Mouse (Mus musculus) intestine, embryonic 15.5 days (tissue): ENCODE measurements around the gene Scrn2. TPM values are rescaled to one million over a fixed set of nuclear protein-coding genes. Genes with fewer than 3 reads are reported as not detected.

Experiments used
- ATAC-seq: fragments of 200-750 bp; cut with Nextera tagmentation; 2 replicates; pipeline ENCODE4 v1.8.0; 2017; ENCODE audit warnings: moderate TSS enrichment, moderate library complexity
- H3K27ac ChIP-seq: fragments of 300-500 bp; sonication (generic); 2 replicates; pipeline ENCODE4 v1.5.1; 2015; ENCODE audit warnings: mild to moderate bottlenecking, inconsistent platforms
- H3K27me3 ChIP-seq: fragments of 300-500 bp; sonication (generic); replicated peaks from 2 replicates; pipeline ENCODE4 v1.6.1; 2015; ENCODE audit warnings: inconsistent platforms
- H3K36me3 ChIP-seq: fragments of 300-500 bp; sonication (generic); 2 replicates; pipeline ENCODE4 v1.6.1; 2015; ENCODE audit warnings: inconsistent platforms
- H3K4me1 ChIP-seq: fragments of 300-500 bp; sonication (generic); replicated peaks from 2 replicates; pipeline ENCODE4 v1.6.1; 2015; ENCODE audit warnings: inconsistent platforms
- H3K4me2 ChIP-seq: fragments of 300-500 bp; sonication (generic); replicated peaks from 2 replicates; pipeline ENCODE4 v1.6.1; 2015; ENCODE audit warnings: mild to moderate bottlenecking, inconsistent platforms
- H3K4me3 ChIP-seq: fragments of 300-500 bp; sonication (generic); replicated peaks from 2 replicates; pipeline ENCODE4 v1.5.1; 2015; ENCODE audit warnings: inconsistent platforms
- H3K9ac ChIP-seq: fragments of 300-500 bp; sonication (generic); 2 replicates; pipeline ENCODE4 v1.6.1; 2015; ENCODE audit warnings: inconsistent platforms
- H3K9me3 ChIP-seq: fragments of 300-500 bp; sonication (generic); 2 replicates; pipeline ENCODE4 v1.6.1; 2016; ENCODE audit warnings: inconsistent platforms
- WGBS: fragments of 180-500 bp; shearing (Covaris S2); methylation state at CpG from one replicate; pipeline ENCODE4 v1.1.7; 2015; 5-methylcytosine and 5-hydroxymethylcytosine counted together
- polyA plus RNA-seq: library from polyadenylated mRNA; unstranded; fragments of >200 nt; fragmentation: Nextera tagmentation; extraction: Ambion mirVana; gene quantifications from 2 replicates; pipeline ENCODE4 v1.2.1, GENCODE M21; 2015

Gene Scrn2
- polyA plus RNA-seq, 1 experiment from 2014 or later: 18.1 TPM

- Histone ChIP-seq H3K27me3 (peaks cover 73% of the 10 kb centered on the region), H3K27ac (no peak overlapping the region), H3K4me3 (peak overlapping the region; percentile 51), H3K4me2 (peak overlapping the region; percentile 92), H3K9me3 (no peaks in the 10 kb centered on the region), H3K9ac (no peak overlapping the region), H3K4me1 (peaks cover 45% of the 10 kb centered on the region), H3K36me3 (no peaks in the 10 kb centered on the region)
- 3% methylated on average over 27 of the region's 27 CpGs for WGBS
- ATAC-seq: no peak
Observed at GRCm38 (mm10) chr11:97021121-97021765, 8.5 kb upstream of the Scrn2 start.

- Histone ChIP-seq H3K9ac (peak overlapping the region; percentile 58), H3K36me3 (no peaks in the 10 kb centered on the region), H3K27me3 (peaks cover 66% of the 10 kb centered on the region), H3K4me2 (peak overlapping the region; percentile 92), H3K4me3 (peak overlapping the region; percentile 51), H3K27ac (no peak overlapping the region), H3K4me1 (peaks cover 45% of the 10 kb centered on the region), H3K9me3 (no peaks in the 10 kb centered on the region)
- under 1% methylated on average over 50 of the region's 50 CpGs for WGBS
- peak; percentile 68 for ATAC-seq
Observed at GRCm38 (mm10) chr11:97021873-97022484, 7.8 kb upstream of the Scrn2 start.

GRCm38 (mm10) chr11:97024977-97025376, 4.8 kb upstream of the Scrn2 start:
- H3K4me1 ChIP-seq: peaks cover 24% of the 10 kb centered on the region
- 55% methylated on average over 10 of the region's 10 CpGs for WGBS
- no peaks in the 10 kb centered on the region for H3K36me3 ChIP-seq
- H3K4me3 ChIP-seq: no peak overlapping the region
- H3K4me2 ChIP-seq: no peak overlapping the region
- peaks cover 43% of the 10 kb centered on the region for H3K27me3 ChIP-seq
- H3K9ac ChIP-seq: no peak overlapping the region
- no peak overlapping the region for H3K27ac ChIP-seq
- H3K9me3 ChIP-seq: no peaks in the 10 kb centered on the region
- no peak for ATAC-seq

- peak; percentile 41 for ATAC-seq
- WGBS: 5% methylated on average over 17 of the region's 17 CpGs
- H3K27me3 ChIP-seq: peaks cover 35% of the 10 kb centered on the region
- H3K9ac ChIP-seq: peak overlapping the region; percentile 43
- peak overlapping the region; percentile 63 for H3K4me2 ChIP-seq
- peak overlapping the region; percentile 26 for H3K4me3 ChIP-seq
- H3K36me3 ChIP-seq: no peaks in the 10 kb centered on the region
- H3K4me1 ChIP-seq: peaks cover 32% of the 10 kb centered on the region
- H3K27ac ChIP-seq: peak overlapping the region; percentile 74
- no peaks in the 10 kb centered on the region for H3K9me3 ChIP-seq
Observed at GRCm38 (mm10) chr11:97025721-97026344, 3.9 kb upstream of the Scrn2 start.

- peak overlapping the region; percentile 71; the same call in 1 of the 2 replicates for H3K27ac ChIP-seq
Observed at GRCm38 (mm10) chr11:97030426-97030825, 688 bp downstream of the Scrn2 start.

GRCm38 (mm10) chr11:97031977-97032376, 2.2 kb downstream of the Scrn2 start:
- Histone ChIP-seq H3K9ac (no peak overlapping the region), H3K4me1 (peaks cover 9% of the 10 kb centered on the region), H3K4me3 (no peak overlapping the region), H3K36me3 (peaks cover 3% of the 10 kb centered on the region; the same call in 1 of the 2 replicates), H3K27ac (no peak overlapping the region), H3K27me3 (no peaks in the 10 kb centered on the region), H3K9me3 (no peaks in the 10 kb centered on the region), H3K4me2 (no peak overlapping the region)
- ATAC-seq: no peak
- 77% methylated on average over 12 of the region's 12 CpGs for WGBS

More at GRCm38 (mm10) chr11:97030426-97030825, 688 bp downstream of the Scrn2 start:
- H3K9ac ChIP-seq: peak overlapping the region; percentile 71
- WGBS: 16% methylated on average over 15 of the region's 15 CpGs
- peak; percentile 12 for ATAC-seq
- H3K27me3 ChIP-seq: no peaks in the 10 kb centered on the region
- H3K4me1 ChIP-seq: peaks cover 15% of the 10 kb centered on the region
- peak overlapping the region; percentile 68 for H3K4me3 ChIP-seq
- peaks cover 3% of the 10 kb centered on the region; the same call in 1 of the 2 replicates for H3K36me3 ChIP-seq
- H3K9me3 ChIP-seq: no peaks in the 10 kb centered on the region
- peak overlapping the region; percentile 89 for H3K4me2 ChIP-seq

- H3K9me3 ChIP-seq: no peaks in the 10 kb centered on the region
- 90% methylated on average over 4 of the region's 4 CpGs for WGBS
- no peak overlapping the region for H3K4me3 ChIP-seq
- no peak overlapping the region for H3K27ac ChIP-seq
- no peak overlapping the region for H3K4me2 ChIP-seq
- H3K36me3 ChIP-seq: peaks cover 3% of the 10 kb centered on the region; the same call in 1 of the 2 replicates
- no peaks in the 10 kb centered on the region for H3K27me3 ChIP-seq
- H3K4me1 ChIP-seq: peaks cover 9% of the 10 kb centered on the region
- no peak overlapping the region for H3K9ac ChIP-seq
- ATAC-seq: no peak
Observed at GRCm38 (mm10) chr11:97032499-97032898, 2.8 kb downstream of the Scrn2 start.

GRCm38 (mm10) chr11:97033781-97034180, 4.0 kb downstream of the Scrn2 start:
- ATAC-seq: no peak
- H3K27me3 ChIP-seq: no peaks in the 10 kb centered on the region
- 85% methylated on average over 4 of the region's 4 CpGs for WGBS
- H3K4me1 ChIP-seq: peaks cover 9% of the 10 kb centered on the region
- H3K9ac ChIP-seq: no peak overlapping the region
- no peak overlapping the region for H3K4me3 ChIP-seq
- no peak overlapping the region for H3K4me2 ChIP-seq
- H3K27ac ChIP-seq: no peak overlapping the region
- H3K9me3 ChIP-seq: no peaks in the 10 kb centered on the region
- peaks cover 3% of the 10 kb centered on the region; the same call in 1 of the 2 replicates for H3K36me3 ChIP-seq

GRCm38 (mm10) chr11:97036141-97036540, 6.4 kb downstream of the Scrn2 start:
- no peak overlapping the region for H3K4me2 ChIP-seq
- no peaks in the 10 kb centered on the region for H3K9me3 ChIP-seq
- H3K27me3 ChIP-seq: no peaks in the 10 kb centered on the region
- H3K4me3 ChIP-seq: no peak overlapping the region
- no peak for ATAC-seq
- peaks cover 2% of the 10 kb centered on the region; the same call in 1 of the 2 replicates for H3K4me1 ChIP-seq
- H3K36me3 ChIP-seq: peaks cover 3% of the 10 kb centered on the region; the same call in 1 of the 2 replicates
- H3K27ac ChIP-seq: no peak overlapping the region
- H3K9ac ChIP-seq: no peak overlapping the region
- 79% methylated on average over 5 of the region's 5 CpGs for WGBS

- no peak overlapping the region for H3K4me3 ChIP-seq
- 65% methylated on average over 7 of the region's 7 CpGs for WGBS
- ATAC-seq: no peak
Observed at GRCm38 (mm10) chr11:97038881-97039280, 9.1 kb downstream of the Scrn2 start.

GRCm38 (mm10) chr11:97040301-97041021, 10.7 kb downstream of the Scrn2 start:
- Histone ChIP-seq H3K27ac (no peak overlapping the region), H3K36me3 (peaks cover 4% of the 10 kb centered on the region; the same call in 1 of the 2 replicates), H3K4me2 (peak overlapping the region; percentile 90), H3K27me3 (no peaks in the 10 kb centered on the region), H3K4me1 (peaks cover 8% of the 10 kb centered on the region), H3K4me3 (peak overlapping the region; percentile 63), H3K9ac (no peak overlapping the region), H3K9me3 (no peaks in the 10 kb centered on the region)
- 42% methylated on average over 12 of the region's 12 CpGs for WGBS
- no peak for ATAC-seq

More at GRCm38 (mm10) chr11:97038881-97039280, 9.1 kb downstream of the Scrn2 start:
- no peak overlapping the region for H3K27ac ChIP-seq
- H3K36me3 ChIP-seq: no peaks in the 10 kb centered on the region
- no peaks in the 10 kb centered on the region for H3K27me3 ChIP-seq
- no peak overlapping the region for H3K4me2 ChIP-seq
- no peaks in the 10 kb centered on the region for H3K9me3 ChIP-seq
- no peak overlapping the region for H3K9ac ChIP-seq
- peaks cover 8% of the 10 kb centered on the region for H3K4me1 ChIP-seq
